Mouse (Mus musculus): Measurements from ENCODE around the gene Eif2b4. TPM values are rescaled to one million over a fixed set of nuclear protein-coding genes. Genes with fewer than 3 reads are reported as not detected.

The Eif2b4 gene
- polyA plus RNA-seq (2015; fragmentation: Nextera tagmentation; extraction: Ambion mirVana) = 38.5 and 42.2 TPM in 2 replicates

DNA sequence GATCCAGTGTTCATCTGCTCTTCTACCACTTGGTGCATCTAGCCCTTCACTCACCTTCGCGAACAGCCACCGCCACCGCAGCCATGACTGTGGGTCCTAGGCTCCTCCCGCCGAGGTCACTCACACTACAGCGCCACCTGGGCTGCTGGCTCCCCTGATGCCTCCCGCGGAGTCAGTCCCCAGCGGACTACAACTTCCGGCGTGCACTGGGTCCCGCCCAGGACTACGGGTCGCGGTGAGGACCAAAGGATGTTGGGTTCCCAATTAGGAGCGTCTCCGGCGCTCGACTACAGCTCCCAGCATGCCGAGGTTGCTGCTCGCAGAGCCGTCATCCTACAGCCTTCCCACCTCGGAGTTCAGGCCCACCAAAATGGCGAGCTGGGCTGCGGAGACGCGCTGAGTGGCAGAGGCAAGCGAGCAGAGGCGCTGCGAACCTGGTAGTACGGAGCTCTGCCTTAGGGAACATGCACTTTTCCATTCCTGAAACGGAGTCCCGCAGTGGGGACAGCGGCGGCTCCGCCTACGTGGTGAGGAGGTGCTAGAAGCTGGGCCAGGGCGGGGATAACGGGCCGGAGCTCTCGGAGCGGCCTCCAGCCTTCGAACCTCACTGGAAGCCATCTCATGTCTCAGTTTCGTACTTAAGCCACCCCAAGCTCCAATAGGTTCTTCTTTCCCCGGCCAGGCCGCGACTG is at the start of gene Eif2b4, which contains the start of gene Snx17:
TSS of gene Eif2b4 (minus strand) at position 492 of the 692 bp plus-strand sequence.
TSS of gene Snx17 (plus strand) at position 289 of the 692 bp plus-strand sequence.
- Histone ChIP-seq H3K9ac (ENCODE audit: low read depth, low read length) (peak within 1 kb of the TSS; percentile 90), H3K36me3 (ENCODE audit: control insufficient read depth, insufficient read depth) (peaks cover 51% of the 10 kb centered on the region), H3K27ac (ENCODE audit: low read length) (peak within 1 kb of the TSS; percentile 92), H3K9me3 (replicated peaks; ENCODE audit: control insufficient read depth, low read length) (no peaks in the 10 kb centered on the region), H3K4me3 (ENCODE audit: low read depth, low read length) (peak within 1 kb of the TSS; percentile 84), H3K27me3 (ENCODE audit: control insufficient read depth, insufficient read depth, low read depth, low read length) (no peaks in the 10 kb centered on the region), H3K4me2 (ENCODE audit: low read depth, low read length) (peak within 1 kb of the TSS; percentile 84), H3K4me1 (ENCODE audit: control insufficient read depth, low read depth, low read length) (peaks cover 20% of the 10 kb centered on the region)
- ATAC-seq (ENCODE audit: low read depth) = peak; percentile 95
- 0% methylated on average over 48 of the region's 48 CpGs for WGBS (ENCODE audit: insufficient replicate concordance)

DNA sequence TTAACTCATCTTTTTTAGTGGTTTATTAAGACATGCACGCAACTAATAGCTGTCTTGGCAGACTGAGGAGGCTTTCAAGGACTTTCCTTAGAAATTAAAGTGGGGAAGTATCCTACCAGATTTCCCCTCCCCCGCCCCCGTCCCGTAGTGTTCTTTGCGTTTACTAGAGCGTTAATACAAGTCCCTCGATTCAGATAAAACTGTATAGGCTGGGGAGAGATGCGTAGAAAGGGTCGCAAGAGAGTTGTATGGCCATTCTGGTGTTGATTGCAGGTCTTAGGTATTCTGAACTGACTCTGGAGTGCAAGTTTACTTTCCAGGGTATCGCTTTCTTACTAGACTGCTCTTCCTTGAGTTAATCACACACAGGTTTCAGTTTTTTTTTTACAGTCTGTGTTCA is 49.0 kb upstream of the Eif2b4 start:
- Histone ChIP-seq H3K4me3 (ENCODE audit: low read depth, low read length) (peak overlapping the region; percentile 99), H3K36me3 (ENCODE audit: control insufficient read depth, insufficient read depth) (peaks cover 14% of the 10 kb centered on the region), H3K27ac (ENCODE audit: low read length) (no peak overlapping the region), H3K9ac (ENCODE audit: low read depth, low read length) (peak overlapping the region; percentile 99), H3K9me3 (replicated peaks; ENCODE audit: control insufficient read depth, low read length) (no peaks in the 10 kb centered on the region), H3K27me3 (ENCODE audit: control insufficient read depth, insufficient read depth, low read depth, low read length) (no peaks in the 10 kb centered on the region), H3K4me2 (ENCODE audit: low read depth, low read length) (peak overlapping the region; percentile 94), H3K4me1 (ENCODE audit: control insufficient read depth, low read depth, low read length) (peaks cover 10% of the 10 kb centered on the region)
- WGBS (ENCODE audit: insufficient replicate concordance) = 25% methylated on average over 10 of the region's 10 CpGs
- no peak for ATAC-seq (ENCODE audit: low read depth)

DNA sequence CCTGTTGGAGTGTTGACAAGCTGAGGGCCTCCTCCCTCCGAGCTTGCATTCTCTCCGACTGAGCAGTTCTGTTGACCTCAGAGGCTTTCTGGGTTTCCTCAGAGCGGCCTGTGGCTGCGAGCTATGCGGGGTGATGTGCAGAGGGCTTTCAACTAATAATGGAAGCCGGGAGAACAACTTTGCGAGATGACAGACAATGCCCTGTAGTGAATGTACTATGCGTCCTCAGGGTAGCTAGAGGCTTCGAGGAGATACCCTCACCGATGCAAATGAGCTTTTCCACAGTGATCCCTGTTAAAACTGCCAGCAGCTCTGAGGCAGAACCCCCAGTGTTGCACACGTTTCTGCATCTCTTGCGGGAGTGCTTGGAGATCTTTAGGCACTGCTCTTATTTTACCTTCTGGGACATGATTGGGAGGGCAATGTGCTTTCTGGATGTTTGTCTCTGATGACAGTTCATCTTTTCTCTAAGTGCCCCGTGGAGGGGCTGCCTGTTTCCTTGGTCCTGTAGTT is 48.3 kb upstream of the Eif2b4 start:
- peak overlapping the region; percentile 99 for H3K9ac ChIP-seq (ENCODE audit: low read depth, low read length)
- H3K4me1 ChIP-seq (ENCODE audit: control insufficient read depth, low read depth, low read length) = peaks cover 10% of the 10 kb centered on the region
- H3K27ac ChIP-seq (ENCODE audit: low read length) = peak overlapping the region; percentile 50
- H3K36me3 ChIP-seq (ENCODE audit: control insufficient read depth, insufficient read depth) = peaks cover 14% of the 10 kb centered on the region
- no peaks in the 10 kb centered on the region for H3K9me3 ChIP-seq (replicated peaks; ENCODE audit: control insufficient read depth, low read length)
- under 1% methylated on average over 13 of the region's 13 CpGs for WGBS (ENCODE audit: insufficient replicate concordance)
- peak overlapping the region; percentile 99 for H3K4me3 ChIP-seq (ENCODE audit: low read depth, low read length)
- no peak for ATAC-seq (ENCODE audit: low read depth)
- H3K27me3 ChIP-seq (ENCODE audit: control insufficient read depth, insufficient read depth, low read depth, low read length) = no peaks in the 10 kb centered on the region
- peak overlapping the region; percentile 94 for H3K4me2 ChIP-seq (ENCODE audit: low read depth, low read length)

DNA sequence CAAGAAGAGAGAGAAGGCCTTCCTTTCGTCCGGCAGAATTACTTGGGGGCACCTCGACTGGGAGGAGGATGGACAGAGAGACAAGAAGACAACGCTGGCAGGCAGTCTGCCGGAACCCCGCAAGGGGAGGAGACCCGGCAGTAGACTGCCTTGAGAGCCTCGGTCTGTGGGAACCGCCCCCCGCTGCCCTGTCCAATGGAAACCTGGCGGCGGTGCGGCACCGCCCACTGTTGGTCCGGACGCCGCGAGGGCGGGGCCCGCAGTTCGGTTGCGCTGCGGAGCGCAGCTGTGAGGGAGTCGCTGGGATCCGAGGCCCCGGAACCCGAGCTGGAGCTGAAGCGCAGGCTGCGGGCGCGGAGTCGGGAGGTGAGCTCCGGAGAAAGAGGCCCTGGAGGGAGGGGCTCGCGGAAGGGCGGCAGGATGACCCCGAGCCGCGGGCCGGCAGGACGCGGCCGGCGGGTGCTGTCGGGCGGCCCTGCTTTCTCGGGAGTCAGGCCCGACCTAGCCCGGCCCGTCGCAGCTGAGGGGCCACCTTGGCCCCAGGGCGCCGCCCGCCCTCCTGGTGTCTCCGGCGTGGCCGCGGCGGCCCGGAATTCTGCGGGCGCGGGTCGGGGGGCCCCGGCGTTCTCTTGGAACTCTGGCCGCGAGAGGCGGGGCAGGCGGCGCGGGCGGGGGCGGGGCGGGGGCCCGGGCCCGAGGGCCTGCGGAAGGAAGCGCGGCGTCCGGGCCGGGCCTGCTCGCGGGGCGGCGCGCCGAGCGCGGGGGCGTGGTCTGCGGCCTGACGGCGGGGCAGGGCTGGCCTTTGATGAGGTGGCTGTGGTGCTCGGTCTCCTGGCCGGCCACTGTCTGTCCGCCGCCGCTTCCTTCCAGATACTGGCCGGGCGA is 47.6 kb upstream of the Eif2b4 start, which contains the start of the genes Nrbp1 and Gm9970:
TSS of gene Nrbp1 (plus strand) at position 228 of the 885 bp plus-strand sequence.
TSS of gene Gm9970 (minus strand) at position 596 of the 885 bp plus-strand sequence.
- Histone ChIP-seq H3K4me3 (ENCODE audit: low read depth, low read length) (peak within 1 kb of the TSS; percentile 99), H3K4me1 (ENCODE audit: control insufficient read depth, low read depth, low read length) (peaks cover 10% of the 10 kb centered on the region), H3K36me3 (ENCODE audit: control insufficient read depth, insufficient read depth) (peaks cover 10% of the 10 kb centered on the region), H3K27me3 (ENCODE audit: control insufficient read depth, insufficient read depth, low read depth, low read length) (no peaks in the 10 kb centered on the region), H3K9ac (ENCODE audit: low read depth, low read length) (peak within 1 kb of the TSS; percentile 99), H3K27ac (ENCODE audit: low read length) (peak within 1 kb of the TSS; percentile 96), H3K9me3 (replicated peaks; ENCODE audit: control insufficient read depth, low read length) (no peaks in the 10 kb centered on the region), H3K4me2 (ENCODE audit: low read depth, low read length) (peak within 1 kb of the TSS; percentile 94)
- peak; percentile 97 for ATAC-seq (ENCODE audit: low read depth)
- WGBS (ENCODE audit: insufficient replicate concordance) = 0% methylated on average over 70 of the region's 103 CpGs

DNA sequence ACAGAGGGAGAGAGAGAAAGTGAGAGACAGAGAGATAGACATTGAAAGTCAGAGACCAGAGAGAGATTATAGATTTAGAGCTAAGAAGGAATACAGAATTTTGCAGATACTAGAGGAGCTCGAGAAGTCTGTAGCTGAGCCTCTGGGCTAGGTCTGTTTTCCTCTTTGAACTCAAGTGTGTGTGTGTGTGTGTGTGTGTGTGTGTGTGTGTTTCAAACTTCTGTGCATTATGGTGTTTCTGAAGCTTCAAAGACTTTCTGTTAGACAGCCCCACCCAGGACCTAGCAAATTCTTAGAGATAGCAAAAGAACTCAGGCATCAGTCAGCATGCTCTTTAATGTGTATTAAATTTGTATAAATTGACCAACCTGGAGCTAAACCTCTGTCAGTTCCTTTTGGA is 33.4 kb upstream of the Eif2b4 start:
- Histone ChIP-seq H3K27me3 (ENCODE audit: control insufficient read depth, insufficient read depth, low read depth, low read length) (no peaks in the 10 kb centered on the region), H3K4me1 (ENCODE audit: control insufficient read depth, low read depth, low read length) (no peaks in the 10 kb centered on the region; the same call in 1 of the 2 replicates), H3K27ac (ENCODE audit: low read length) (no peak overlapping the region), H3K36me3 (ENCODE audit: control insufficient read depth, insufficient read depth) (no peaks in the 10 kb centered on the region), H3K9me3 (replicated peaks; ENCODE audit: control insufficient read depth, low read length) (no peaks in the 10 kb centered on the region), H3K4me2 (ENCODE audit: low read depth, low read length) (no peak overlapping the region), H3K9ac (ENCODE audit: low read depth, low read length) (no peak overlapping the region), H3K4me3 (ENCODE audit: low read depth, low read length) (no peak overlapping the region)
- no peak for ATAC-seq (ENCODE audit: low read depth)
- 63% methylated on average over 1 of the region's 1 CpGs for WGBS (ENCODE audit: insufficient replicate concordance)

DNA sequence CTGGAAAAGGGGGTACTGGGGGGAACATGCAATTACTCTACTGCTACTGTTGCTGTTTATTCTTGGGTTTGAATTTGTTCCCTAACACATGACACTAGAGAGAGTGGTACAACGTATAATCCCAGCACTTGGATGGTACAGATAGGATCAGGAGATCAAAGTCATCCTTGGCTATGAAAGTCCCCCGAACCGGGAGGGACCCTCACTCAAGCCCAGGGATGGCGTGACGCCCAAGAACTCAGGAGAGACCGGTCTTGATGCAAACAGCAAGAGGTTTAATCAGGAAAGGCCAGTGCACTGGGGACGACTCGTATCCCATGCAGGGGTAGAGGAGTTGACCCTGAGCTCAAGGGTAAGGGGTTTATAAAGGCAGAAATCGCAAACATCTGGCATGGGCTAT is 29.5 kb upstream of the Eif2b4 start:
- Histone ChIP-seq H3K4me3 (ENCODE audit: low read depth, low read length) (no peak overlapping the region), H3K27ac (ENCODE audit: low read length) (no peak overlapping the region), H3K27me3 (ENCODE audit: control insufficient read depth, insufficient read depth, low read depth, low read length) (no peaks in the 10 kb centered on the region), H3K9ac (ENCODE audit: low read depth, low read length) (no peak overlapping the region), H3K9me3 (replicated peaks; ENCODE audit: control insufficient read depth, low read length) (no peaks in the 10 kb centered on the region), H3K4me2 (ENCODE audit: low read depth, low read length) (no peak overlapping the region), H3K36me3 (ENCODE audit: control insufficient read depth, insufficient read depth) (no peaks in the 10 kb centered on the region), H3K4me1 (ENCODE audit: control insufficient read depth, low read depth, low read length) (peaks cover 20% of the 10 kb centered on the region)
- ATAC-seq (ENCODE audit: low read depth) = no peak
- WGBS (ENCODE audit: insufficient replicate concordance) = 86% methylated on average over 9 of the region's 9 CpGs

DNA sequence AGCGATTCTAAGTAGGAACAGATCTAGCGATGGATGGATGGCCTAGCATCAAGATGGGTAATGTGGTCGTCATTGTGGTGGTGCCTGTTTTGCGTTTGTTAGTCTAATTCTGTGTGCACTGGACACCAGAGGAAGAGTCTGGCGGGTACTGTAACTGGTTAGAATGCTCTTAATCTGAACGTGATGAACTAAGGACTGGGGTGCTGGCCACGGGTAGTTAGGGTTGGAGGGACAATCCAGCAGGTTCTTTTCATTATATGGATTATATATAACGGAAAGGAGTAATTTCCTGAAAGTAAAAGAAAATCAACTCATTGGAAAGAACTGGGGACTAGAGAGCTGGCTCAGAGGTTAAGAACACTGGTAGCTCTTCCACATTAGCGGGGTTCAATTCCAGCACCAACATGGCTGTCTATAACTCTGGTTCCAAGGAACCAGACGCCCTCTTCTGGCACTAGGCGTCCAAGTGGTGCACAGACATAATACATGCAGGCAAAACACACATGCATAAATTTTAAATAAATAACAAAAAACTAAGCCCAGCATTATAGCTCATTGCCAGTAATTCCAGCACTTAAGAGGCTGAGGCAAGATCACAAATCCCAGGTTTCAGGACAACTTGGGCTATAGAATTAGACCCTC is 28.2 kb upstream of the Eif2b4 start:
- Histone ChIP-seq H3K4me3 (ENCODE audit: low read depth, low read length) (peak overlapping the region; percentile 100), H3K4me1 (ENCODE audit: control insufficient read depth, low read depth, low read length) (peaks cover 25% of the 10 kb centered on the region), H3K4me2 (ENCODE audit: low read depth, low read length) (peak overlapping the region; percentile 88), H3K27me3 (ENCODE audit: control insufficient read depth, insufficient read depth, low read depth, low read length) (no peaks in the 10 kb centered on the region), H3K9me3 (replicated peaks; ENCODE audit: control insufficient read depth, low read length) (no peaks in the 10 kb centered on the region), H3K36me3 (ENCODE audit: control insufficient read depth, insufficient read depth) (no peaks in the 10 kb centered on the region; the same call in 1 of the 2 replicates), H3K9ac (ENCODE audit: low read depth, low read length) (peak overlapping the region; percentile 85), H3K27ac (ENCODE audit: low read length) (peak overlapping the region; percentile 90)
- 16% methylated on average over 11 of the region's 11 CpGs for WGBS (ENCODE audit: insufficient replicate concordance)
- ATAC-seq (ENCODE audit: low read depth) = no peak

DNA sequence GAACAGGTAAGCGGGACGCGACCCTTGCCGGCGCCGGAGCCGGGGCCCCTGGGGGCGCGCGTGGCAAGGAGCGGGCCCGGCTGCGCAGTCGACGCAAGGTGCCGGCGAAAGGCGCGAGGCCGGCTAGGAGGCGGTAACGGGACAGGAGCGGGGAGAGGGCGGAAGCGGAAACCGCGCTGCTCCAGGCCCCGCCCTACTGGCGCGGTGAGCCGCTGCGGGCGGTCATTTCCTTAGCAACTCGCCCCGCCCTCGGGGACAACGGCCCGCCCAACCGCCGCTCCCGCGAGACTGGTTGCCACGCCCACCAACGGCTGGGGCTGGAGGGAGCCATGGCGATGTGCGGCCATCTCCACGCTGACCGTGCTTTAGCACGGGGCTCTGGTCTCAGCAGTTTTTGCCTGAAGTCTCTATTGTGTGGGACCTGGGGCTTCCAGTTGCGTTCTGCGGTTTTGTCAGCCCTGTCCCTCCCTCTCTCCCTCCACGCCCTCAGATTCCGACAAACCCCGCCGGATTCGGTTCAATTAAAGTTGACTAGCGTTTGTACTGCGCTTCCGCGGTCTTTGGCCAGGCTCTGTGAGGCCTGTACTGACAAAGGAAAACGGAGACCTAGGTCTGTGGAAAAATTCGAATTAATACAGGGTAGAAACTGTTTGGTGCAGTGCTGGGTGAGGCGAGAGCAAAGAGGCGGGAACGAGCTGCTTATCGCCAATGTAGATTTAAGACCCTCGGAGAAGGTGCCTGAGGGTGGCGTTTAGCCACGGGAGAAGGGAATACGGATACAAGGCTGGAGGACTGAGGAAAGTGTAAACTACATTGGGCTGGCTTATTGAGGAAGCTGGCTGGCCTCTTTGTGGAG is 27.4 kb upstream of the Eif2b4 start, which contains the start of gene Ppm1g:
TSS of gene Ppm1g (minus strand) at position 240 of the 856 bp plus-strand sequence.
- H3K27ac ChIP-seq (ENCODE audit: low read length) = peak within 1 kb of the TSS; percentile 94
- no peaks in the 10 kb centered on the region for H3K9me3 ChIP-seq (replicated peaks; ENCODE audit: control insufficient read depth, low read length)
- WGBS (ENCODE audit: insufficient replicate concordance) = under 1% methylated on average over 69 of the region's 70 CpGs
- H3K4me2 ChIP-seq (ENCODE audit: low read depth, low read length) = peak within 1 kb of the TSS; percentile 91
- H3K4me3 ChIP-seq (ENCODE audit: low read depth, low read length) = peak within 1 kb of the TSS; percentile 100
- peaks cover 31% of the 10 kb centered on the region for H3K4me1 ChIP-seq (ENCODE audit: control insufficient read depth, low read depth, low read length)
- no peaks in the 10 kb centered on the region for H3K27me3 ChIP-seq (ENCODE audit: control insufficient read depth, insufficient read depth, low read depth, low read length)
- H3K9ac ChIP-seq (ENCODE audit: low read depth, low read length) = peak within 1 kb of the TSS; percentile 96
- H3K36me3 ChIP-seq (ENCODE audit: control insufficient read depth, insufficient read depth) = no peaks in the 10 kb centered on the region; the same call in 1 of the 2 replicates
- ATAC-seq (ENCODE audit: low read depth) = peak; percentile 95
